Mouse (Mus musculus): ENCODE measurements around the gene Nexmif.
A peak's percentile ranks its signal among the peaks of the same experiment; 100 is the strongest.
"Not testable (repeated sequence)": the region's sequence is repeated elsewhere in the genome, so short reads cannot be mapped to it uniquely, and the experiment has no call there.

The Nexmif gene

GRCm38 (mm10) chrX:104200736-104201591 lies at the start of gene Nexmif:
TSS of gene Nexmif (minus strand) at chrX:104201185.
- DNase-seq (ENCODE audit: low spot score) = no peak

GRCm38 (mm10) chrX:104208701-104209100 lies 7.7 kb upstream of the Nexmif start:
- DNase-seq (ENCODE audit: low spot score) = no peak

GRCm38 (mm10) chrX:104201592-104202139 lies 681 bp upstream of the Nexmif start:
- DNase-seq (ENCODE audit: low spot score) = no peak

- DNase-seq (ENCODE audit: low spot score) = no peak
Observed at GRCm38 (mm10) chrX:104200388-104200735, 623 bp downstream of the Nexmif start.

- peak; percentile 9 for DNase-seq (ENCODE audit: low spot score)
Observed at GRCm38 (mm10) chrX:104199611-104200387, 1.2 kb downstream of the Nexmif start.

GRCm38 (mm10) chrX:104199070-104199469 lies 1.9 kb downstream of the Nexmif start:
- DNase-seq (ENCODE audit: low spot score) = no peak

GRCm38 (mm10) chrX:104196561-104196960 lies 4.4 kb downstream of the Nexmif start:
- DNase-seq (ENCODE audit: low spot score) = no peak

- no peak for DNase-seq (ENCODE audit: low spot score)
Observed at GRCm38 (mm10) chrX:104179257-104179656, 21.7 kb downstream of the Nexmif start.

GRCm38 (mm10) chrX:104150072-104150471 lies 50.9 kb downstream of the Nexmif start:
- no peak for DNase-seq (ENCODE audit: low spot score)

GRCm38 (mm10) chrX:104115266-104115665 lies 85.7 kb downstream of the Nexmif start:
- not testable (repeated sequence) for DNase-seq (ENCODE audit: low spot score)

- DNase-seq (ENCODE audit: low spot score) = no peak
Observed at GRCm38 (mm10) chrX:104114596-104114995, 86.4 kb downstream of the Nexmif start.

- no peak for DNase-seq (ENCODE audit: low spot score)
Observed at GRCm38 (mm10) chrX:104054848-104055247, 146.1 kb downstream of the Nexmif start.

- DNase-seq (ENCODE audit: low spot score) = no peak
Observed at GRCm38 (mm10) chrX:104040276-104040675, 160.7 kb downstream of the Nexmif start.

GRCm38 (mm10) chrX:104033843-104034242 lies 167.1 kb downstream of the Nexmif start:
- DNase-seq (ENCODE audit: low spot score) = no peak

GRCm38 (mm10) chrX:104032756-104033155 lies 168.2 kb downstream of the Nexmif start:
- DNase-seq (ENCODE audit: low spot score) = no peak
